Mouse (Mus musculus) adrenal gland, postnatal 25 days (tissue): ENCODE measurements at regions not wholly inside any gene's neighbourhood (a gene's known extent, or its start where the extent isn't known, plus 50 kb on each side); places are given as distances from the start of the nearest gene placed in this dataset.

Source experiments
- DNase-seq: peaks from one replicate; pipeline ENCODE4 v3.0.0; 2021; ENCODE audit warnings: mixed read lengths

DNA sequence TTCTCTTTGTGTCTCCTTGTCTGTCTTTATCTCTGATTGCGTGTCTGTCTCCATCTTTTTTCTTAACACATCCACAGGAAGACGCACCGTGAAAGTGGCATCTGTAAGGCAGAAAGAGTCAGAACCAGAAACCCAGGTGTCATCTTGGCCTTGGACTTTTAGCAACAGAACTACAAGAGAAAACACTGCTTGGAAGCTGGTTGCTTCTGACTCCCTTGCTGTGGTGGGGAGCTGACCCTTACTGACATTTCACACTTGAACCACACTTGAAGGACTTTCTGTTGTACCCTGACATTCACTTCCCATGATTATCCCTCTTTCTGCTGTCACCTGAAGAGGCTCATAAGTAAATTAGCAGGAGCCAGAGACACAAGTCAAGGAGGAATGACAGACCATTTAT, 180.6 kb downstream of the Irx2 start:
- no peak for DNase-seq

GRCm38 (mm10) chr13:72810626-72811025, 182.0 kb downstream of the Irx2 start:
- no peak for DNase-seq

GRCm38 (mm10) chr13:72814616-72815015, 186.0 kb downstream of the Irx2 start:
- DNase-seq = no peak

GRCm38 (mm10) chr13:72815236-72815932, 186.8 kb downstream of the Irx2 start:
- DNase-seq = no peak

DNA sequence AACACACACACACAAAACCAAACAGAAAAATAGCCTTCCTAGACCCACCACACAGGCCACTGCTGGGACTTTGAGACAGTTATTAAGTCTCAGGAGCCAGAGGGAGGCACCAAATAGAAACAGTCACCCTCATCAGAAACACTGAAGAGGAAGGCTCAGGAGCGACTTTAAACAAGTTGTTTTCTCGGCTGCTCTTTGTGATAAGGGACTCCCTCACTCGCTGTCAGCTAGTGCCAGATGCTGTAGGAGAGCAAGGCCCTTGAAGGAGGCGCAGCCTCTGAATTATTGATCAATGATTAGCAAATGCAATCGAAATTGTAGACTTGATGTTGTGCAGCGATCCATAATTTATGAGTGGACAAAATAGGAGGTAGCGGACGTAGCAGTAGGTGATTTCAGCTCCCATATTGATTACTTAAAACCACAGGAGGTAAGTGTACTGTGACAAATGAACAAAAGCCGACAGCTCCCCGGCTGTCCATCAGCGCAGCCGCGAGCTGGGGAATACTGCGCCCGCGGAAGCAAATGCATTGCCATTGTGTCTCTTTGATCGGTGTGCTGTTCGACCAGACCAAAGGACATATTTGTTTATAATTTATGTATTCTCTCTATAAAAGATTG, 187.4 kb downstream of the Irx2 start:
- no peak for DNase-seq

DNA sequence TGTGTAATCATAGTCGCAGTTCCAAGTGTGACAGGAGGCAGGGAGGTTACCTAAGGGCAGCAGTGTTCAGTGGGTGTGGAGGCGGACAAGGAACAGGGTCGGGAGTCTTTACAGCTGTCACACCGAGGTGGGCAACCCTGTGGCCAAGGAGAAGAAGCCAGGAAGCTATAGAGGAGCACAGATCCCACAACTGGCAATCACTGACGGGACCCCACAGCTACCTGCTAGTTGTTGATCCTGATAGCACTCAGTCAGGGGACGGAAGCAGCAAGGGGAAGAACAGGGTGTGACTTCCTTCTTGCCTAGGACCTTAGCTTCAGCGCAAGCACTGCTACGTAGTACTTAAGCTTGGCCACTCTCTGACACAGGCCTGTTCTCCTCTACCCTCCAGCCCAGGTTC, 188.2 kb downstream of the Irx2 start:
- DNase-seq = no peak

- DNase-seq = no peak
Measured at GRCm38 (mm10) chr13:72817521-72817920, 188.9 kb downstream of the Irx2 start.

- DNase-seq = no peak
Measured at GRCm38 (mm10) chr13:72817930-72818329, 189.3 kb downstream of the Irx2 start.

DNA sequence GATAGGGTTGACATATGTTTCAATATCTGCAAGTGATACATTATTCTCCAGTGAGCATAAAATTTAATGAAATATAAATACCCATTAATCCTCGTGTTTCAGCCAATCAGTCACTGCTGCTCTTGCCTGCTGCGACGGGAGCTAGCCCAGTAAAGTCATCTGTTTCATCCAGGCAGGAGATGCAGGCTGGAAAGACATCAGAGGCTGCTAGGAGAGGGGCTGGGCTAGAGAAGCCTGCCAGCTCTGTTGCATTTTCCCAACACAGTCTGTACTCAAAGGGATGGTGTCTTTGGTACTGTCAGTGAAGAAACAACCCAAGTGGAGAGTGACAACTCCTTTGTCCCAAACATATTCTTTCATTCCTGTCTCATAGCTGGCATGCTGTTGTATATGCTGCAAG, 198.0 kb downstream of the Irx2 start:
- no peak for DNase-seq

DNA sequence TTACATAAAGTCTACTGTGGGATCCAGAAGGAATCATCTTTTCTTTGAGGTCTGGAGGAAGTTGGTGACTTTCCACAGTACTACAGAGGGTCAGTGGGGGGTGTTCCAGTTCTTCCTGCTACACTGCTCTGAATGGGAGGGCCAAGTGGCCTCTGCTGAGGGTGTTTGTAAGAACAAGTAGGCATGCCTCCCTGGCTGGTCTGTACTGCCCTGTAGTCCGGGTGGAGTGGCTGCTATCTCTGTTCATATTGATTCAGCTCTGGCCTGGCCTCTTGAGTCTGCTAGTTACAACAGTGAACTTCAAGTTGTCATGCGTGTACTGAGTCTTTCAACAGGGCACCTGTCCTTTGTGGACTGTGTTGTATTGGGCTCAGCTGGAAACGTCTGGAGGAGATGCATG, 200.7 kb downstream of the Irx2 start:
- no peak for DNase-seq

DNA sequence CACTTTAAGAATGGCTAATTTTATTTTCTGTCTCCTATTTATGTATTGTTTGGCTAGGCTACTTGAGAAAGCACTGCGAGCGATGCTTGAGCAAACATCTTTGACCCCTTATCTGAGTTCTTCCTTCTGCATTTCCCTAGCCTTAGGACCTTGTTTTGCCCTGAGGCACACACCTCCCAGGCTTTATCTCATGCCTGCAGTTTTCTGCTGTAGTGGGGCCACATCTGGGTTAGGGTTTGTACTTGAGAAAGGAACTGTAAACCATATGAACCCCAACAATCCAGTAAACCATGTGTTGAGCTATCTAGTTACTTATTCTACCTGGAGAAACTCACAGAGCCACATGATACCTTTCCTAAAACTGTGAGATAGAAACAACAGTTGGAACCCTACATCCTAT, 204.7 kb downstream of the Irx2 start:
- DNase-seq = no peak

GRCm38 (mm10) chr13:72837016-72837415, 208.4 kb downstream of the Irx2 start:
- no peak for DNase-seq

DNA sequence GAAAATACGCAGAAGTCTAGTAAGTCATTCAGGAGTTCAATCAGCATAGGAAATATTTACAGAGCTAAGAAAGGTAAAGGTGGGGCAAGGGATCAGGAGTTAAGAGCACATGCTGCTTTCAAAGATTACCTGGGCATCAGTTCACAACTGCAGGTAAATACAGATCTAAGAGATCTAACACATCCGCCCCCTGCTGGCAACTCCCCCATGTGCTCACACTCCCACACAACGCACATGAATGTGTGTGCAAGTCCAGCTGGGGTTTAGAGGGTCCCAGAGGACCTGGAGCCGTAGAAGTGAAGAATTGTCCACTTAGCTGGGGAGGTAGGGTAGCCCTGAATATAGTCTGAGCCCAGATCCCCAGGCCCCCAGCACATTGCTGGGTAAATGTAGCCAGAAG, 219.5 kb downstream of the Irx2 start:
- no peak for DNase-seq

DNA sequence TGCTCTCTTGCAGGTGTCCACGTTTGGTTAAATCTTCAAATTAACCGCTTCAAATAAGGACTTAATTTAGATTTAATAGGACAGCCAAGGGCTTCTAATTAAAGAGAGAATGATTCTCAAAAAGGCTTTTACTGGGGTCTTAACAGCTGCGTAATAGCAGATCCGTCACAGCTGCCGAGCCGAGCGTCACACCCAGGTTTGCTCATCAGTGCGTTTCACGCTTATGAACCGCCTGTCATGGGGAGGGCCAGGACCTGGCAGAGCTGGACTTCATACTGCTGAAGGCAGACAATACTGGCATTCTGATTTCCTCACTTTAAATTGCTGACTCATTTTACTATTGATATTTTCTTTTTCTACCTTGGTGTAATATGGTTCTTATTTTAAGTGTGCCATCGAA, 221.2 kb downstream of the Irx2 start:
- no peak for DNase-seq

- DNase-seq = no peak
Measured at GRCm38 (mm10) chr13:72852896-72853295, 224.3 kb downstream of the Irx2 start.

DNA sequence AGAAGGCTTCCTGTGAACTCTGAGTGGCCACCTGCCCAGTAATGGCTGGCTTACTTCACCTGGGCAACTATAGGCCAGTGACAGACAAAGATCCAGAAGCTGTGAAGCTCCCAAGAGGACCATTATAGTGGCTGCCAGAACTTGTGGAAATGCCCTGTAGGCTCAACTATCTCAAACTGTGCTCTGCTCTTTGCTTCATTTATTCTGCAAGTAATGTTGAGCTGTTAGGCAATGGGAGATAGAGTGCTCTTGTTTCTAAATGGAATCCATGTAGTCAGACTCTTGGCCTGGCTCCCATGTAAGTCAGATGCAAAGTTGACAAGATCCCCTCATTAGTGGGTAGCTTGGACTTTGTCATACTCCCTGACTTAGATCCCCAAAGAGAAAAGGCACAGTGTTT, 247.3 kb downstream of the Irx2 start:
- no peak for DNase-seq

GRCm38 (mm10) chr13:72894982-72895381, 266.4 kb downstream of the Irx2 start:
- DNase-seq = no peak

DNA sequence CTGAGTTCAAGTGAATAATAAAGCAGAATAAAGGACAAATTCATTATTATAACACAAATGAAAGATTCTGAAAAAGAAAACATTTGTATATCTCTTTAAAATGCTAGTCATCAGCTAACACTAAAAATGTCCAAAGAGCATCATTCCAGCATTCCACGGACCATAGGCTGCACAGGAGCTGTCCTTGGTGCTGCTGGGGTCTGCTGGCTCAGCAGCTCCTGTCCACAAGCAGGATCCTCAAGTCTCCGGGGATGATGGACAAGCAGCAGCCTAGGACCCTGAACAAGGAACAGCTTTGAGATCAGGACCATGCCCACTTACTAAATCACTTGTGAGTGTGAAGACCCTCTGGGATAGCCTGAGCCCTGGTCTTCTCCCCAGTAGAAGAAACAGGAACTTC, 274.0 kb downstream of the Irx2 start:
- DNase-seq = peak; percentile 21

DNA sequence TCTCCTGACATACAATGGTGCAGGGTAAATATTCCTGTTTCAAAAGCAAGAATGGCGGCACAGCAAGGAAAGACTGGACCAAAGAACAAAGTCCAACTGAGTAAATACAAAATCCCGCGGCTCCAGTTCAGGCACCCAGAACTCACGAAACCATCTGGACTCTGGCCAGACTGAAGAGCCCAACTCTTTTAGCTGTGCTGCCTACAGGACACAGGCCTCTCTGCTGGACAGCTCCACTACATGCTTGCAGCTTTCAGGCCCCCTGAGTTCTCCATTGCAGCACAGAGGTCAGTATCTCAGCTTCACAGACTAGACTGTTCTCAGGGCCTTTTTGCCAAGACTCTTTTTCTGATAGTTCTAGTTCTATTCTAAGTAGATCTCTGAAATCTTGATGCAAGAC, 290.3 kb downstream of the Irx2 start:
- no peak for DNase-seq

DNA sequence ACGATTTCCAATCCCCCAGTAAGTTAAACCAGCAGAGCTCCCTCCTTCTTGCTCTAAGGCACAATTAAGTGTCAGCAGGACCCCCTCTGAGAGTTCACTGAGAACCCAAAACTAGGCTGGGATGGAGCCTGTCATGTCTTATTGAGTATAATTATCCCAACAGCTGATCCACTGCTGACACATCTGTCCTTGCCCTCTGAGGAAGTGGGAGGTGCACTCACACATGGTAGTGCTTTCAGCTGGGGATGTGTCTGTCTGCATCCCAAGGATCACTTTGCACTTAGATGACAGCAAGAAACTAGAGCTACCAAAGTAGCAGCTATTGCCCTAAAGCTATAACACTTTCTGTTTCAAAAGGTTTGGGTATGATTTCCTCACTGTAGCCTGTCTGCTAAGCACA, 291.7 kb downstream of the Irx2 start:
- no peak for DNase-seq

- no peak for DNase-seq
Measured at GRCm38 (mm10) chr13:72924560-72925135, 296.0 kb downstream of the Irx2 start.

GRCm38 (mm10) chr13:72937246-72937645, 308.6 kb downstream of the Irx2 start:
- DNase-seq = no peak

GRCm38 (mm10) chr13:72938156-72938874, 309.7 kb downstream of the Irx2 start:
- DNase-seq = no peak
